Mouse (Mus musculus) embryonic facial prominence, embryonic 10.5 days (tissue): ENCODE results near the gene Heyl. TPM values are rescaled to one million over a fixed set of nuclear protein-coding genes. Genes with fewer than 3 reads are reported as not detected.

Source experiments
- DNase-seq: peaks from one replicate; pipeline ENCODE4 v3.0.0-alpha.2; 2017; ENCODE audit warnings: low spot score
- H3K27ac ChIP-seq: fragments of 300-500 bp; sonication (generic); replicated peaks from 2 replicates; pipeline ENCODE4 v1.5.1; 2016; ENCODE audit warnings: mild to moderate bottlenecking
- H3K27me3 ChIP-seq: fragments of 300-500 bp; sonication (generic); replicated peaks from 2 replicates; pipeline ENCODE4 v1.6.1; 2016; ENCODE audit warnings: low read depth, mild to moderate bottlenecking; ENCODE audit not compliant: poor library complexity, severe bottlenecking
- H3K36me3 ChIP-seq: fragments of 300-500 bp; sonication (generic); replicated peaks from 2 replicates; pipeline ENCODE4 v1.6.1; 2016; ENCODE audit warnings: mild to moderate bottlenecking, moderate library complexity
- H3K4me1 ChIP-seq: fragments of 300-500 bp; sonication (generic); 2 replicates; pipeline ENCODE4 v1.6.1; 2016
- H3K4me3 ChIP-seq: fragments of 300-500 bp; sonication (generic); 2 replicates; pipeline ENCODE4 v1.5.1; 2016; ENCODE audit warnings: mild to moderate bottlenecking, moderate library complexity
- H3K9me3 ChIP-seq: fragments of 300-500 bp; sonication (generic); 2 replicates; pipeline ENCODE4 v1.6.1; 2016; ENCODE audit warnings: mild to moderate bottlenecking
- WGBS: fragments of 180-500 bp; shearing (Covaris S2); methylation state at CpG from one replicate; pipeline ENCODE4 v1.1.7; 2016; 5-methylcytosine and 5-hydroxymethylcytosine counted together
- polyA plus RNA-seq: library from polyadenylated mRNA; unstranded; fragments of >200 nt; fragmentation: Nextera tagmentation; extraction: Ambion mirVana; gene quantifications from 2 replicates; pipeline ENCODE4 v1.2.1, GENCODE M21; 2016

Heyl gene
- polyA plus RNA-seq, 1 experiment from 2014 or later = 13.5 TPM

- 88% methylated on average over 21 of the region's 21 CpGs for WGBS
- Histone ChIP-seq H3K36me3 (peaks cover 99% of the 10 kb centered on the region), H3K27ac (no peak overlapping the region), H3K4me1 (no peaks in the 10 kb centered on the region), H3K4me3 (no peak overlapping the region), H3K27me3 (no peaks in the 10 kb centered on the region), H3K9me3 (no peaks in the 10 kb centered on the region)
- DNase-seq = no peak
Measured at GRCm38 (mm10) chr4:123295516-123296147, 62.3 kb downstream of the Heyl start.

GRCm38 (mm10) chr4:123296148-123296534 is 62.8 kb downstream of the Heyl start:
- Histone ChIP-seq H3K4me3 (no peak overlapping the region), H3K4me1 (no peaks in the 10 kb centered on the region), H3K9me3 (no peaks in the 10 kb centered on the region), H3K36me3 (peaks cover 99% of the 10 kb centered on the region), H3K27me3 (no peaks in the 10 kb centered on the region), H3K27ac (no peak overlapping the region)
- no peak for DNase-seq
- WGBS = 83% methylated on average over 5 of the region's 5 CpGs

GRCm38 (mm10) chr4:123297195-123297960 is 64.0 kb downstream of the Heyl start:
- H3K9me3 ChIP-seq = no peaks in the 10 kb centered on the region
- H3K4me1 ChIP-seq = no peaks in the 10 kb centered on the region
- H3K27me3 ChIP-seq = no peaks in the 10 kb centered on the region
- H3K27ac ChIP-seq = no peak overlapping the region
- peaks cover 99% of the 10 kb centered on the region for H3K36me3 ChIP-seq
- no peak for DNase-seq
- WGBS = 92% methylated on average over 22 of the region's 22 CpGs
- no peak overlapping the region for H3K4me3 ChIP-seq

- no peak for DNase-seq
- H3K4me1 ChIP-seq = no peaks in the 10 kb centered on the region
- H3K36me3 ChIP-seq = peaks cover 99% of the 10 kb centered on the region
- no peak overlapping the region for H3K27ac ChIP-seq
- H3K4me3 ChIP-seq = no peak overlapping the region
- no peaks in the 10 kb centered on the region for H3K9me3 ChIP-seq
- H3K27me3 ChIP-seq = no peaks in the 10 kb centered on the region
- WGBS = 88% methylated on average over 4 of the region's 4 CpGs
Measured at GRCm38 (mm10) chr4:123298226-123298625, 64.9 kb downstream of the Heyl start.

GRCm38 (mm10) chr4:123298980-123299670 is 65.8 kb downstream of the Heyl start:
- WGBS = 95% methylated on average over 11 of the region's 11 CpGs
- Histone ChIP-seq H3K27ac (no peak overlapping the region), H3K36me3 (peaks cover 99% of the 10 kb centered on the region), H3K9me3 (0 out of 2 replicates have a peak, but pooled peaks cover 2% of the 10 kb centered on the region), H3K27me3 (no peaks in the 10 kb centered on the region), H3K4me3 (no peak overlapping the region), H3K4me1 (no peaks in the 10 kb centered on the region)
- no peak for DNase-seq

Other genes starting within 250 kb of the Heyl start
- gene Mycl, start 237.9 kb upstream of the Heyl start, polyA plus RNA-seq = 33.6 and 43.0 TPM in 2 replicates
- 19.0 and 21.6 TPM in 2 replicates for gene Trit1, start 217.0 kb upstream of the Heyl start, polyA plus RNA-seq
- 0.29 and 0.39 TPM in 2 replicates for gene Bmp8b, start 128.4 kb upstream of the Heyl start, polyA plus RNA-seq
- gene Oxct2b, start 117.3 kb upstream of the Heyl start, polyA plus RNA-seq = 0.09 and 0.12 TPM in 2 replicates
- 131 TPM in 2 replicates for gene Ppie, start 93.6 kb upstream of the Heyl start, polyA plus RNA-seq
- gene Hpcal4, start 50.3 kb upstream of the Heyl start, polyA plus RNA-seq = 0.60 and 0.95 TPM in 2 replicates
- not detected in 2 replicates for gene Nt5c1a, start 32.1 kb upstream of the Heyl start, polyA plus RNA-seq
- 54.9 and 59.4 TPM in 2 replicates for gene Pabpc4, start 28.8 kb downstream of the Heyl start, polyA plus RNA-seq
- gene Oxct2a, start 90.1 kb downstream of the Heyl start, polyA plus RNA-seq = not detected in 2 replicates
- 0.14 TPM in 1 of 2 replicates, not detected in the other for gene Bmp8a, start 109.7 kb downstream of the Heyl start, polyA plus RNA-seq